Mouse (Mus musculus) cerebellum, adult 11-12 months (tissue): ENCODE measurements at regions not wholly inside any gene's neighbourhood (a gene's known extent, or its start where the extent isn't known, plus 50 kb on each side); places are given as distances from the start of the nearest gene placed in this dataset.

ENCODE experiments used
- DNase-seq: peaks from one replicate; pipeline ENCODE4 v3.0.0; 2022

- peak; percentile 84 for DNase-seq
Observed at GRCm38 (mm10) chr3:151366302-151366701, 71.4 kb upstream of the Adgrl4 start.

- no peak for DNase-seq
Observed at GRCm38 (mm10) chr3:151366707-151367306, 70.9 kb upstream of the Adgrl4 start.

GRCm38 (mm10) chr3:151383326-151384019, 54.2 kb upstream of the Adgrl4 start:
- no peak for DNase-seq

GRCm38 (mm10) chr3:151384850-151385249, 52.8 kb upstream of the Adgrl4 start:
- no peak for DNase-seq

GRCm38 (mm10) chr3:151386103-151386502, 51.6 kb upstream of the Adgrl4 start:
- DNase-seq = no peak
